Mouse (Mus musculus) left cerebral cortex, postnatal 4 days (tissue): ENCODE results near the gene Saxo1. TPM values are rescaled to one million over a fixed set of nuclear protein-coding genes. Genes with fewer than 3 reads are reported as not detected.
A peak's percentile ranks its signal among the peaks of the same experiment; 100 is the strongest.

ENCODE experiments used
- DNase-seq: peaks from one replicate; pipeline ENCODE4 v3.0.0-alpha.2; 2022
- intact Hi-C: fragments of 180-260 bp; cut with DNase I; formaldehyde crosslinking; loops from one replicate; pipeline ENCODE4 v1.15.1; 2025
- total RNA-seq, 2 experiments: library from RNA; stranded (reverse); gene quantifications; 2 replicates each; pipeline ENCODE4 v1.2.3; 2021

The Saxo1 gene
- total RNA-seq: not detected

GRCm38 (mm10) chr4:86558228-86558627 is at the start of gene Saxo1:
Saxo1 (minus strand) TSS chr4:86558328.
- no peak for DNase-seq
- intact Hi-C loops: loop anchor here (5.0 kb wide), 2 partner anchors 726 to 1156 kb away; no protein-coding TSS in a partner anchor

GRCm38 (mm10) chr4:86591304-86591703 is 33.2 kb upstream of the Saxo1 start:
- intact Hi-C loops: no loop called here
- DNase-seq: no peak

- intact Hi-C loops: no loop called here
- no peak for DNase-seq
Measured at GRCm38 (mm10) chr4:86588236-86588635, 30.1 kb upstream of the Saxo1 start.

GRCm38 (mm10) chr4:86580591-86580990 is 22.5 kb upstream of the Saxo1 start:
- intact Hi-C loops: no loop called here
- DNase-seq: no peak

GRCm38 (mm10) chr4:86580056-86580455 is 21.9 kb upstream of the Saxo1 start:
- intact Hi-C loops: no loop called here
- no peak for DNase-seq

- intact Hi-C loops: loop anchor here (10.0 kb wide), 1 partner anchor 118 kb away; no protein-coding TSS in a partner anchor
- no peak for DNase-seq
Measured at GRCm38 (mm10) chr4:86576630-86577225, 18.6 kb upstream of the Saxo1 start.

GRCm38 (mm10) chr4:86576120-86576541 is 18.0 kb upstream of the Saxo1 start:
- intact Hi-C loops: loop anchor here (10.0 kb wide), 1 partner anchor 119 kb away; no protein-coding TSS in a partner anchor
- peak; percentile 21 for DNase-seq

- peak; percentile 98 for DNase-seq
- intact Hi-C loops: loop anchor here (10.0 kb wide), 1 partner anchor 119 kb away; no protein-coding TSS in a partner anchor
Measured at GRCm38 (mm10) chr4:86575283-86575983, 17.3 kb upstream of the Saxo1 start, which contains the start of gene Rraga. Rraga (plus strand) TSS chr4:86575668.

- intact Hi-C loops: loop anchor here (10.0 kb wide), 1 partner anchor 120 kb away; no protein-coding TSS in a partner anchor
- DNase-seq: no peak
Measured at GRCm38 (mm10) chr4:86574939-86575282, 16.8 kb upstream of the Saxo1 start.

GRCm38 (mm10) chr4:86561061-86561460 is 2.9 kb upstream of the Saxo1 start:
- DNase-seq: no peak
- intact Hi-C loops: no loop called here

GRCm38 (mm10) chr4:86559006-86559405 is 878 bp upstream of the Saxo1 start:
- no peak for DNase-seq
- intact Hi-C loops: loop anchor here (5.0 kb wide), 2 partner anchors 727 to 1157 kb away; no protein-coding TSS in a partner anchor

GRCm38 (mm10) chr4:86557371-86557770 is 757 bp downstream of the Saxo1 start:
- intact Hi-C loops: loop anchor here (5.0 kb wide), 2 partner anchors 725 to 1155 kb away; no protein-coding TSS in a partner anchor
- DNase-seq: no peak

- no peak for DNase-seq
- intact Hi-C loops: loop anchor here (2.0 to 5.0 kb wide), 3 partner anchors 723 to 1392 kb away; no protein-coding TSS in a partner anchor
Measured at GRCm38 (mm10) chr4:86555035-86555707, 3.0 kb downstream of the Saxo1 start.

GRCm38 (mm10) chr4:86548332-86548731 is 9.8 kb downstream of the Saxo1 start:
- intact Hi-C loops: no loop called here
- DNase-seq: no peak

GRCm38 (mm10) chr4:86545615-86546014 is 12.5 kb downstream of the Saxo1 start:
- intact Hi-C loops: no loop called here
- no peak for DNase-seq

- DNase-seq: no peak
- intact Hi-C loops: no loop called here
Measured at GRCm38 (mm10) chr4:86543999-86544398, 14.1 kb downstream of the Saxo1 start.

- no peak for DNase-seq
- intact Hi-C loops: no loop called here
Measured at GRCm38 (mm10) chr4:86541573-86541972, 16.6 kb downstream of the Saxo1 start.

GRCm38 (mm10) chr4:86538936-86539335 is 19.2 kb downstream of the Saxo1 start:
- no peak for DNase-seq
- intact Hi-C loops: no loop called here

GRCm38 (mm10) chr4:86537972-86538371 is 20.2 kb downstream of the Saxo1 start:
- intact Hi-C loops: no loop called here
- peak; percentile 23 for DNase-seq

GRCm38 (mm10) chr4:86534091-86534481 is 24.0 kb downstream of the Saxo1 start:
- no peak for DNase-seq
- intact Hi-C loops: no loop called here

GRCm38 (mm10) chr4:86533406-86534090 is 24.6 kb downstream of the Saxo1 start:
- intact Hi-C loops: no loop called here

More at GRCm38 (mm10) chr4:86533406-86534090, 24.6 kb downstream of the Saxo1 start:
- DNase-seq: no peak
